Mouse (Mus musculus) v-Abl transformed pro-B cells (cell line): ENCODE data around the gene 1700029J07Rik.

Source experiments
- in situ Hi-C, 2 experiments: fragments of 400-800 bp; cut with MboI; formaldehyde crosslinking; loops; one replicate each; pipeline ENCODE4 v1.15.1; 2025; ENCODE audit not compliant: unreplicated experiment in 2 of 2

Gene 1700029J07Rik

GRCm38 (mm10) chr8:45975126-45975836 lies at the start of gene 1700029J07Rik, which contains the start of gene Ufsp2:
Gene 1700029J07Rik, minus strand, starts transcription at chr8:45975252.
Gene Ufsp2, plus strand, starts transcription at chr8:45975528.
- in situ Hi-C loops: loop anchor here (25.0 kb wide), 4 partner anchors 537 to 1712 kb away; partner anchors contain the start of genes Ing2 (in 1 of the 2), Rwdd4a (in 1 of the 2) and Trappc11 (in 1 of the 2)

DNA sequence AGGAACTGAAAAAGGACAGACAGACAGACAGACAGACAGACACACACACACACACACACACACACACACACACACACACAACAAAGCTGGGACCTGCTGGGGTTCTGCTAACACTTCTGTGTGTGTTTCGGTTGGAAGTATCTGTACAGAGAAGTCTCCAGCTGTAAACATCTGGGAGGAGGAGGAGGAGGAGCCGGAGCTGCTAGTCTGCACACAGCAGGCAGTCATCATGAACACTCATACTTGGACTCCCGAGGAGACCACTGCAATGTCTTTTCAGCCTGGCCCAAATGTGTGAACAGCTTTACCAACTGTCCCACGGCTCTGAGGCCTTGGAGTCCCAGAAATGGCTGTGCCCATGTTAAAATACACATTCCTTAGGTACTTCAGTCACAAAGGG lies 49.3 kb upstream of the 1700029J07Rik start:
- in situ Hi-C loops: no loop called here

DNA sequence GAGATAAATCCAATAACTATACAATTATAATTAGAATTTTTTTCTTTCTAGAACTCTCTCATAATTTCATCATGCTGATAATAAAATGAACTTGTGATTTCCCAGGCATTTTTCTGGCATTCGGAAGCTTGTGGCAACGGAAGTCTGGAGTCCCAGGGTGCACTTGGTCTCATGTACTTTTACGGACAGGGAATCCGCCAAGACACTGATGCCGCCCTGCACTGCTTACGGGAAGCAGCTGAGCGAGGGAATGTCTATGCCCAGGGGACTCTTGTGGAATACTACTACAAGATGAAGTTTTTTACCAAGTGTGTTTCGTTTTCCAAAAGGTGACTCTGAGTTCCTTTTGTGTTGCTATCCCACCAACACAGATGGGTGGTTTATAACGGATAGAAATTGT lies 47.7 kb upstream of the 1700029J07Rik start:
- in situ Hi-C loops: no loop called here

DNA sequence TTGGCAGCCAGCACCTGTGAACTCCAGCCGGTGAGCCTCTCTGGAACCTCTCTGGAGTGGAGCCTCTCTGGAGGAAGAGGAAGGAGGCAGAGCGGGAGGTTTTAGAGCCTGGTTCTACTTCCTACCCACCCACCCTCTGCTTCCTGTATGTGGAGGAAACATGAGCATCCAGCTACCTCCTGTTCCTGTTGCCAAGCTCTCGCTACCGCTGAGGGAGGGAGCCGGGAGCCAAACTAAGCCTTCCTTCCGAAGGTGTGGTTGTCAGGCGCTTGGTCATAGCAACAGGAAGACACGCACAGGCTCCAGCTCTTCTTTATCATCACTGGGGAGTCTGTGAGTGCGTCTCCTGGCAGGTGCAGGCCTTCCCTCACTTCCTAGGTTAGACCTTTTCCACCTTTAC lies 47.2 kb upstream of the 1700029J07Rik start:
- in situ Hi-C loops: no loop called here

DNA sequence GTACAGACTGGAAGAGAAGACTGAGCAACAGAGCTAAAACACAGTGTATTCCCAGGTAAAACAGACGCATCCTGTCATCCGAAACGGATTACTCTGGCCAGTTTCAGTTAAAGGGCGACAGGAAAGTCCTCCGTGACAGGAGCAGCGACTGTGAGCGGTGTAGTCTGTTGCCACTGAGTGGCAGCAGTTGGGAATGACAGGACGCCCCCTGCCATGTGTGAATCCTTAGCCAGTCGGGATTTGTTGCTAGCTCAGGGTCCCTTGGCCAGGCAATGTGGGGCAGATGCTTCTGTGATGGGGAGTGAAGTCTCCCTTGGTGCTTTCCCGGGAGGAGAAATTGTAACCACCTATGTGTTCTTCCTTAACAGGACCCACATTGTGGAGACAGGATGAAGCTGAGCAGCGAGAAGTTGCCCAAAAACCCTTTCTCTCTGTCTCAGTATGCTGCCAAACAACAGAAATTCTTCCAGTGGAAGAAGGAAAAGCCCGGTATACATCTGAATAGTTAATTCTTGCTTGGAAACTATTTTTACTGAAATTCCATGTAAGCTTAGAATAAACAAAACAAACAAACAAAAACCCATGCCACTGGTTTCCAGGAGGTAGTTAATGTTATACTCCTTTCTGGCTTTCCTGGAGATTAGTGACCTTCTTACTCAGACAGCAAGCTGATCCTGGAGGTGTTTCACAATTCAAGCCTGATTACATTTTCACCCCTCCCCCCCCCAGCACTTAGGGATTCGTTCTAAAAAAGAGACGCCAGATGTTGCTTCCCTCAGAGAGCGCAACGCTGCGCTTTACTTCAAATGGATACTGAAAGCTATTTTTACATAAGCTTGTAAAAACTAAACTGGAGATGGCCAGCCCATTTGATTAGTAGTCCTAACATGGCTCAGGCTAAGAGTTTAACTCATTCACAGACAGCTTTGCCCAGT lies 36.0 kb upstream of the 1700029J07Rik start:
- in situ Hi-C loops: no loop called here

DNA sequence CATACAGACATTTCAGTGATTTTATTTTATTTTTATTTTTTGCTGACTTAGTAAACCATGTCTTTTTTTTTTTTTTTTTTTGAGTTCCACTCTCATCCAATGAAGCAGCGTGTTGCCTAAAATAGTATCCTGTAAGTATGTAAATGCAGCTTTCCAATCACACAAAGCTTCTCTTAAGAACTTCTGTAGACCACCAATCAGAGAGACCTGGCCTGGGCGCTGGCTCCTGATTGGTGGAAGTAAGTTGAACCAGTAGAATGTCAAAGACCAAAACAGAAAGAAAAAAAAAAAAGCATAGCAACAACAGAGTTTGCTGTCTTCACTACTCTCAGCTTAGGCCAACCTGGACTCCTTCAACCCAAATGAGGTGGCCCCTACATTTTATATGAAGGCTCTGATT lies 35.3 kb upstream of the 1700029J07Rik start:
- in situ Hi-C loops: no loop called here

- in situ Hi-C loops: loop anchor here in 1 of 2 experiments (10.0 kb wide), 1 partner anchor 138 kb away; no protein-coding TSS in a partner anchor
Observed at GRCm38 (mm10) chr8:46007050-46007672, 32.1 kb upstream of the 1700029J07Rik start.

- in situ Hi-C loops: loop anchor here in 1 of 2 experiments (10.0 kb wide), 1 partner anchor 139 kb away; no protein-coding TSS in a partner anchor
Observed at GRCm38 (mm10) chr8:46005596-46005995, 30.5 kb upstream of the 1700029J07Rik start, which contains the start of gene Ankrd37. Gene Ankrd37, minus strand, starts transcription at chr8:46005707.

DNA sequence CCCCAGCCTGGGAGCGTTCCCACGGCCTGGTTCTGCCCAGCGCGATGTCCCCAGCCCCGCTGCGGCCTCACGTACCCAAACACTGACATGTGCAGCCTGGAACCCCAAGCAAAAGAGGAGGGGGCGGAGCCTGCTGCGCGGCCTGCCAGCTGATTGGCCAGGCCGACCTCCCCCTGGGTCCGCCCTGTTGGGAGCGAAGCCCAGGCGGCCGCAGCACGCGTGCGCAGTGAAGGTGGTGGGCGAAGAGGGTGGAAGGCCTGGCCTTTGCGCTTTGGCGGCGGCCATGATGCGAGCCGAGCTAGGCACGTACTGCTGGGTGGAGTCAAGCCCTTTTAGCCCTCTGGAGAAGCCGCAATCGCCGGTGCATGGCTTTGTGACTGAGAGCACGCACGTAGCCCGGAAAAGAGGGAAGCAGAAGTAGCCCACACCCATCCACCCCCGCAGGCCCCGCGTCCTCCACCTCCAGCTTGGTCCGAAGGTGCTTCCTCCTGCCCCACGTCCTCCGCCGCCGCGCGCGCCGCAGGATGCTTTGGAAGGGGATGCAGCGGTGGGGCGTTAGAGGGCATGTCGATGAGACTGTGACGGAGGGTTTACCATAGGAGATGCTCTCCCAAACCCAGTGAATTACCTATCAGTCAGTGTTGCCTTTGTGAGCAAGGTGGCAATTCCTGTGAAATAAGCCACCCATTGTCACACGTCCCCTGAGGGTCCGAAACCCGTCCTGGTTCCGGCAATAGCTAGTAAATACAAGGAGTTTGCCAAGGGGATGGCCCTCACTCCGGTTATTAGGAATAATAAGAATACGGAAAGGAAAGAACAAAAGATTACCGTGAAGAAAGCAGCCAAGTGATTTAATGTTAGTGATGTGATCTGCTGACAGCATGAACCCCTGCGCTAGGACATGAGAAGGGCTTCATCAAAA lies 25.0 kb upstream of the 1700029J07Rik start:
- in situ Hi-C loops: loop anchor here (5.0 to 25.0 kb wide), 8 partner anchors 145 to 1687 kb away; partner anchors contain the start of genes Ing2 (in 2 of the 2), Cfap97 (in 1 of the 2), Rwdd4a (in 1 of the 2) and Snx25 (in 1 of the 2)

- in situ Hi-C loops: loop anchor here (5.0 to 25.0 kb wide), 7 partner anchors 153 to 1688 kb away; partner anchors contain the start of genes Ing2 (in 2 of the 2), Cfap97 (in 1 of the 2), Rwdd4a (in 1 of the 2) and Snx25 (in 1 of the 2)
Observed at GRCm38 (mm10) chr8:45999138-45999783, 24.2 kb upstream of the 1700029J07Rik start, which contains the start of gene Lrp2bp. Gene Lrp2bp, plus strand, starts transcription at chr8:45999303.

- in situ Hi-C loops: loop anchor here (5.0 to 25.0 kb wide), 7 partner anchors 154 to 1689 kb away; partner anchors contain the start of genes Ing2 (in 2 of the 2), Cfap97 (in 1 of the 2), Rwdd4a (in 1 of the 2) and Snx25 (in 1 of the 2)
Observed at GRCm38 (mm10) chr8:45998228-45998627, 23.2 kb upstream of the 1700029J07Rik start.

DNA sequence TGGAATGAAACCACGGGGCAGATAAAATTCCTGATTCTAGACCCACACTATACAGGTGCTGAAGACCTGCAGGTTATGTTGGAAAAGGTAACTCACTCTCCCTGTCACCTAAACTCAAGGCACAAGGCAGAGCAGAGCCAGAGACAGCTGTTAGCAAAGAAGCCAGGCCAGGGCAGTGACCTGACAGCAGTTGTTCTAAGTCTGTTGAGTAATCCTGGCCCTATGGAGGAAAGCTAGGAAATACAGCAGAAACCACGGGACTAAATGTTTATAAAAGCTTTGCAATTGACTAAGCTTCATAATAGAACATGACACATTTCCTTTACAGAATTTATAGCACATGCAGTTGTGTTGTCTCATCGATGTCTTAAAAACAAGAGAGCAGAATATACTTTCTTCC lies 20.5 kb upstream of the 1700029J07Rik start:
- in situ Hi-C loops: loop anchor here (5.0 to 25.0 kb wide), 7 partner anchors 157 to 1692 kb away; partner anchors contain the start of genes Ing2 (in 2 of the 2), Cfap97 (in 1 of the 2), Rwdd4a (in 1 of the 2) and Snx25 (in 1 of the 2)

DNA sequence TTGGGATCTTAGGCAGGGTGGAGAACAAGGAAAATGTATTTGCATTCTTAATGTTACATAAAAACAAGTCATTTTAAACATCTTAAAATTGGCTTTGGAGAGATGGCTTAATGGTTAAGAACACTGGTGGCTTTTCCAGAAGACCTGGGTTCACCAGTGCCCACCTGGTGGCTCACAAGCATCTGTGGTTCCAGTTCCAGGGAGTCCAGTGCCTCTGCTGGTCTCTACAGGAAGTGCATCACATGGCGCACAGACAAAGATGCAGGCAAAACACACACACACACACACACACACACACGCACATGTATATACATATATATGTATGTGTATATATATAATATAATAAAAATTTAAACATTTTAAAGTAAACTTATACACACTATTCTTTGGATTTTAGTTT lies 19.1 kb upstream of the 1700029J07Rik start:
- in situ Hi-C loops: loop anchor here (10.0 to 25.0 kb wide), 6 partner anchors 171 to 1693 kb away; partner anchors contain the start of genes Ing2 (in 2 of the 2), Rwdd4a (in 1 of the 2) and Trappc11 (in 1 of the 2)

- in situ Hi-C loops: loop anchor here (10.0 to 25.0 kb wide), 6 partner anchors 174 to 1697 kb away; partner anchors contain the start of genes Ing2 (in 2 of the 2), Rwdd4a (in 1 of the 2) and Trappc11 (in 1 of the 2)
Observed at GRCm38 (mm10) chr8:45990631-45991310, 15.7 kb upstream of the 1700029J07Rik start.

DNA sequence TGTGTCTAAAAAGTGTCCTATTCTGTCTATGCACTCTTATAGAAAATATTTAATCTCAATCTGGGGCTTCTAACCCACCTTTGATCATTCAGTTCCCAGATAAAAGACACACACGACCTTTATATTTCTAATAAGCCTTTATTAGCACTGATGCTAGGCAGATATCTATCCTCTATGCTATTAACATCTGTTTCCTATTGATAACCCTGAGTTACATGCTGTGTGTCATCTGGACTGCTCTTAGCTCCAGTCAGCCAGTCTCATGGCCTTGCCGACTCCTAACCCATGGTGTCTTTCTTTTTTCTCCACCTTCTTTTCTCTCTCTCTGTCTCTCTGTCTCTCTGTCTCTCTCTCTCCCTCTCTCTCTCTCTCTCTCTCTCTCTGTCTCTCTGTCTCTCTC lies 13.1 kb upstream of the 1700029J07Rik start:
- in situ Hi-C loops: loop anchor here (25.0 kb wide), 4 partner anchors 524 to 1699 kb away; partner anchors contain the start of genes Ing2 (in 1 of the 2), Rwdd4a (in 1 of the 2) and Trappc11 (in 1 of the 2)

- in situ Hi-C loops: loop anchor here (25.0 kb wide), 4 partner anchors 526 to 1701 kb away; partner anchors contain the start of genes Ing2 (in 1 of the 2), Rwdd4a (in 1 of the 2) and Trappc11 (in 1 of the 2)
Observed at GRCm38 (mm10) chr8:45986665-45987064, 11.6 kb upstream of the 1700029J07Rik start.
